In the genomic region with DNA sequence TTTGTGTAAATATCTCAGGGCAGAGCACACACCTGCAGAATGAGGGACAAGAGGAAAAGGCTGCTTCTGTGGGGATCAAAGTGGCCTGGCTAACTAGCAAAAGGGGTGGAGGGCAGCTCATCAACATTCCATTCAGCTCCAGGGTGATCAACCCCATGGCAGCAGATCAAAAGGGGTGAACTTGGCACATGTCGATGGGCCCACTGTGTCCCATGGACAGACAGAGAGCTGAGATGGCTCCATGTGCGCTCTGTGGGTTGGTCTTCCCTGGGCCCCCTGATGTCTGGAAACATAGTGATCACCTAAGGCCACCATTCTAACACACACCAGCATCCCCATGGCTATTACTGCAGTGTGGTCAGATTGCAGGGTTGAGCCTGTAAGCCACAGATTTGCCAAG, we compare ENCODE assay signal across 17 mouse cellular contexts.
"Had no signal": no experiment of that assay in that cellular context is flagged by ENCODE, and none has a peak within 500 bp of the region (broad histone marks: within the 10 kb centered on the region; RNA-seq: fewer than 3 reads in every experiment).

No protein-coding gene starts in this region.

- H3K4me2 ChIP-seq: lung, embryonic 15.5 days; midbrain, embryonic 12.5 days; neural tube, embryonic 12.5 days; stomach, embryonic 15.5 days had no signal

- H3K4me3 ChIP-seq: lung, embryonic 15.5 days; megakaryocyte, embryonic 14.5 days; midbrain, embryonic 12.5 days; neural tube, embryonic 12.5 days; stomach, embryonic 15.5 days had no signal

- H3K27me3 ChIP-seq: lung, embryonic 15.5 days; megakaryocyte, embryonic 14.5 days; midbrain, embryonic 12.5 days; neural tube, embryonic 12.5 days; stomach, embryonic 15.5 days had no signal

- H3K36me3 ChIP-seq: lung, embryonic 15.5 days; midbrain, embryonic 12.5 days; neural tube, embryonic 12.5 days; stomach, embryonic 15.5 days had no signal

- H3K27ac ChIP-seq: lung, embryonic 15.5 days; macrophage; midbrain, embryonic 12.5 days; neural tube, embryonic 12.5 days; stomach, embryonic 15.5 days; stomach, postnatal 0 days had no signal

- H3K9me3 ChIP-seq: lung, embryonic 15.5 days; megakaryocyte, embryonic 14.5 days; midbrain, embryonic 12.5 days; neural tube, embryonic 12.5 days; stomach, embryonic 15.5 days had no signal

- H3K9ac ChIP-seq: liver, postnatal 0 days; lung, embryonic 15.5 days; midbrain, embryonic 12.5 days; neural tube, embryonic 12.5 days; stomach, embryonic 15.5 days had no signal

- DNase-seq: liver, postnatal 0 days; lung, adult 2 months; lung, postnatal 14 days; lung, postnatal 36 days; midbrain, embryonic 14.5 days; right cerebral cortex, postnatal 14 days; thymus, adult 2 months; thymus, postnatal 25 days had no signal

- H3K4me1 ChIP-seq: megakaryocyte, embryonic 14.5 days; stomach, embryonic 15.5 days had no signal

- ATAC-seq: liver, postnatal 0 days; lung, postnatal 0 days; midbrain, embryonic 16.5 days had no signal
